Mouse (Mus musculus) spleen, adult 18-20 months (tissue): ENCODE measurements around the gene Osbpl11.
"Not testable (repeated sequence)": the region's sequence is repeated elsewhere in the genome, so short reads cannot be mapped to it uniquely, and the experiment has no call there.

ENCODE experiments used
- DNase-seq, 2 experiments: peaks; one replicate each; pipeline ENCODE4 v3.0.0; 2022; ENCODE audit warnings: mixed read lengths in 2 of 2

The Osbpl11 gene

DNA sequence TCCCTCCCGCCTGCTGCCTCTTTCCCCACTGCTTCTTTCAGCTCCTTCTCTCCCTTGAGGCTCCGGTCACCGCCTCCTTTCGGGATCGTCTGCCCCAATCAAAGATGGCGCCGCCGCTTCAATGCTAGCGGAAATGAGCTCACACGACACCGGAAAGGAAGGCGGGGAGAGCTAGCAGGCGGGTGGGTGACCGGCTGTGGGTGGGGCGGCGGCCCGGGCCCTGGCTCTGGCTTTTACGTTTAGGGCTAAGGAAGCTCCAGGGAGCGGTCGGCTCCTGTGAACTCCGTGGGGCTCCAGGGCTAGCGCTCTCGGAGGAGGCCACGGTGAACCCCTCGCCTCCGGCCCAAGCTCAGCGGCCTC lies at the start of gene Osbpl11:
TSS of gene Osbpl11 (plus strand) at position 171 of the 360 bp plus-strand sequence.
- DNase-seq: peak; percentile 87 to 93

DNA sequence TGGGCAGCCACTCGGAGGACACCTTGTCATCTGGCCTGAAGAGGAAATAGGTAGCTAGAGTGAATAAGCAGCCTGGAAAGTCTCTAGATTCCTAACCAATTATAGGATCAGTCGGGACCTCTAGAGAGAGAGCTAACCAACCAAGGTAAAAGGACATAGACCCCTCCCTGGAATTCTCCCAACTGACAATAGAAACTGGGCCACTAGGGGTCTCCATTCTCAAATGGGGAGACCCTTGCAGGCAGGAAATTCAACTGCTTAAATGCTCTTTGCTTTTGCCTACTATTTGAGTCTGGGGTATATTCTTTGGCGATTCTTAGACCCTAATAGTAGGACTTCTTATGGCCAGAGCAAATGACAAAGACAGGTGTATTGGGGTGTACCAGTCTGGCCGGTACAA lies 49.7 kb upstream of the Osbpl11 start:
- no peak for DNase-seq

DNA sequence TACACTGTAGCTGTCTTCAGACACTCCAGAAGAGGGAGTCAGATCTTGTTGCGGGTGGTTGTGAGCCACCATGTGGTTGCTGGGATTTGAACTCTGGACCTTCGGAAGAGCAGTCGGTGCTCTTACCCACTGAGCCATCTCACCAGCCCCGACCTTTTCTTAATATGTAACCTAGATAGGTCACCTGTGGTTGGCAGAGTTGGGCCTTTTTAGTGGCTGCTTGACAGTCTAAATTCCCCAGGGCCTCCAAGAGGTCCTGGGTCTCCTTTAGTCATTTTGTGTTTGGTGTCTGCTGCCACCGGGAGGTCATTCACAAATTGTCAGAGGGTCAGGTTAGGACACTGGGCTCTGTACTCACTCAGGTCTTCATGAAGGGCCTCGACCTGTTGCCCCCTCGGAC lies 45.8 kb upstream of the Osbpl11 start:
- DNase-seq: not testable (repeated sequence)

GRCm38 (mm10) chr16:33141758-33142280 lies 43.1 kb upstream of the Osbpl11 start:
- no peak for DNase-seq

DNA sequence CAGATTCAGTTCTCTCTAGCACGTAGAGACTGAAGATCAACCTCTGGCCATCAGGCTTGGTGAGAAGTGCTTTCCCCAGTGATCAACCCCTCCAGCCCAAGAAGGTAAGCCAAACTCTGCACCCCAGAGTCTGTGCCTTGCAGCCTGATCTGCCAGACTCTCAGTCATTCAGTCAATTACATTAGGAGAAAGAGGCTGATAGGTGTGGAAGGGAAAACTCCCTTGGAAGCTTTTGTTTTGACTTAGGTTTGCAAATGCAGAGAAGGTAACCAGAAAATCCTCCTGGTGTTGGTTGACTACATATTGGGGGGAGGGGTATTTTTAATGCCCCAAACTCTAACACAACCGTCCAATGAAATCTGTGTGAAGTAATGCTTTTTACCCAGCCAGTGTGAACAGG lies 41.4 kb upstream of the Osbpl11 start:
- no peak for DNase-seq

DNA sequence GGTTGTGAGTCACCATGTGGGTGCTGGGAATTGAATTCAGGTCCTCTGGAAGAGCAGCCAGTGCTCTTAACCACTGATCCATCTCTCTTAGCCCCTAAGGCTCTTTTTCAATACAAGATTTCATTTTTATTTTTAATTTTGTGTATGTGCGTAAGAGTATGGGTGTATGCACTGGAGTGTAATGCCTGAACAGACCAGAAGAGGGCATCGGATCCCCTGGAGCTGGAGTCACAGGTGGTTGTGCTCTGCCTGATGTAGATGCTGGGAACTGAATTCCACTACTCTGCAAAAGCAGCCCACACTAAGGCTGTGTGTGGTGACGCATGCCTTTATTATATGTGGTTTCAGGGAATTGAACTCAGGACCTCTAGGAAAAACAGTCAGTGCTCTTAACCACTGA lies 38.7 kb upstream of the Osbpl11 start:
- no peak for DNase-seq

GRCm38 (mm10) chr16:33148135-33148534 lies 36.7 kb upstream of the Osbpl11 start:
- no peak for DNase-seq

- DNase-seq: not testable (repeated sequence)
Observed at GRCm38 (mm10) chr16:33150875-33151274, 34.0 kb upstream of the Osbpl11 start.

GRCm38 (mm10) chr16:33151558-33151957 lies 33.3 kb upstream of the Osbpl11 start:
- no peak for DNase-seq

DNA sequence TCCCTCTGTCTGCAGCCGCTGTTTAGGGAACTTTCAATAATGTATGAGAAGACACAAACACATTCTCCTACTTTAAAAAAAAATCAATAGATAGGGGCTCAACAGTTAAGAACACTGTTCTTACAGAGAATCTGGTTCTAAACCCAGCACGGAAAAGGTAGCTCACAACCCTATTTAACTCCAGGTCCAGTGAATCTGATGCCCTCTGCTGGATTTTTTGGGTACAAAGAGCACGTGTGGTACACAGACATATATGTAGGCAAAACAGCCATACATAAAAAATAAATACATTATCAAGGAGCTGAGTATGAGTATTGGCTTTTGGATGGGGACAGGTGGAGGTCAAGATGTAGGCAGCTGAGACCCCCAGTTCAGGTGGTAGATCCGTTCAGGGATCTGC lies 29.9 kb upstream of the Osbpl11 start:
- DNase-seq: peak in 1 of 2 experiments; percentile 17

DNA sequence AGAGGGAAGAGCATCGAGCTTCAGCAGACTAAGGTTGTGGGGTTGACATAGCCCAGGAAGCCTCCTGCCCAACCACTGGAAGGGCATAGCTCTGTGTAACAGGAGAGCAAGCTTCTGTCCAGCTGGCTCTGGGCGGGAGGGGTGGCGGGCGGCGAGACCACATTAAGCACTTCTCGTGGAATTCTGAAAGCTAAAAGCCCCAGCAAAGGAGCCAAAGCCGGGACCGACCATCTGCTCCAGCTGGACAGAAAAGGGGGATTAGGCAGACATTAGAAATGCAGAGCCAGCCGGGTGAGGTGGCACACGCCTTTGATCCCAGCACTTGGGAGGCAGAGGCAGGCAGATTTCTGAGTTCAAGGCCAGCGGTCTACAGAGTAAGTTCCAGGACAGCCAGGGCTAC lies 26.9 kb upstream of the Osbpl11 start:
- no peak for DNase-seq

- no peak for DNase-seq
Observed at GRCm38 (mm10) chr16:33158590-33159071, 26.2 kb upstream of the Osbpl11 start.

DNA sequence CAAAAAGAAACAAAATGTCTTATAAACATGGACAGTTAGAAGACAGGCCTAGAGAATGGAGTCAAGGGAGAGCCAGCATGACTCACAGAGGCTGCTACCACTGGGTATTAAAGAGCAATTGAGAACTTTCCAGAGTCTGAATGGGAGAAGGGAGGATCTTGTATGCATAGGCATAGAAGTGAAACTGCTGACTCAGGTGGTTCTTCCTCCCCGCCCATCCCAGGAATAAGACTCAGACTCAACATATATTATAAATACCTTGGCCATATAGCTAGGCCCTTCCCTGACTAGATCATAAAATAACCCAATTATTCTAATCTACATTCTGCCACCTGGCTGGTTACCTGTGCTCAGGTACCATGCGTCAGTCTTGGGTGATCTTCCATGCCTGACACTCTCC lies 25.5 kb upstream of the Osbpl11 start:
- no peak for DNase-seq

DNA sequence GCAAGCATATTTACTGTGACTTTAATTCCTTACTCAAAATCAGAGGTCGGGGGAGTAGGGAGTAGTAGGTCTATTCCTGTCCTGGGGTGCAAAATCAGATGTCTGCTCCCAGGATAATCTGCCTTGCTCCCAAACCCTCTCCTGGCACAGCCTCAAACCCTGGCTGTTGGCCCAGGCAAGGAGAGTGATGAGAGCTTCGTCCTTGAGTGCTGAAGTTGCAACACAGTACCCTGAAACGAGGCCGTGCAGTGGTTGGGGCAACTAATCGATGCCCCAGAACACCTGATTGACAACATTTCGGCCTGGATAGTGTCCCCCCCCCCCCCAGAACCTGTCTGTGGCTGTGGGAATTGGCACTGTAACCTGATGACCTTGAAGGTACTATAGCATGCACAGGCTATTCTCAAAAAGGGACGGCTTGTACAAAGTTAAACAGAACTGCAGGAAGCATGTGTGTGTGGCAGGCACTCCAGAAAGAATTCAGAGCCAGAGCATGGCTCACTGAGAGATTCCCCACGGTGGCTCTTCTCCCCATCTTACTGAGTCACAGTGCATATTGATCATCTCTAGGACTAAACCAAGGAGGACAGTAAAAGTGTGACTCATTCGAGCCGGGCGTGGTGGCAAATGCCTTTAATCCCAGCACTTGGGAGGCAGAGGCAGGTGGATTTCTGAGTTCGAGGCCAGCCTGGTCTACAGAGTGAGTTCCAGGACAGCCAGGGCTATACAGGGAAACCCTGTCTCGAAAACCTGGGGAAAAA lies 21.4 kb upstream of the Osbpl11 start:
- no peak for DNase-seq

- peak in 1 of 2 experiments; percentile 44 for DNase-seq
Observed at GRCm38 (mm10) chr16:33166284-33166683, 18.6 kb upstream of the Osbpl11 start.

- no peak for DNase-seq
Observed at GRCm38 (mm10) chr16:33167537-33167936, 17.3 kb upstream of the Osbpl11 start.

GRCm38 (mm10) chr16:33169471-33170034 lies 15.3 kb upstream of the Osbpl11 start:
- DNase-seq: no peak

DNA sequence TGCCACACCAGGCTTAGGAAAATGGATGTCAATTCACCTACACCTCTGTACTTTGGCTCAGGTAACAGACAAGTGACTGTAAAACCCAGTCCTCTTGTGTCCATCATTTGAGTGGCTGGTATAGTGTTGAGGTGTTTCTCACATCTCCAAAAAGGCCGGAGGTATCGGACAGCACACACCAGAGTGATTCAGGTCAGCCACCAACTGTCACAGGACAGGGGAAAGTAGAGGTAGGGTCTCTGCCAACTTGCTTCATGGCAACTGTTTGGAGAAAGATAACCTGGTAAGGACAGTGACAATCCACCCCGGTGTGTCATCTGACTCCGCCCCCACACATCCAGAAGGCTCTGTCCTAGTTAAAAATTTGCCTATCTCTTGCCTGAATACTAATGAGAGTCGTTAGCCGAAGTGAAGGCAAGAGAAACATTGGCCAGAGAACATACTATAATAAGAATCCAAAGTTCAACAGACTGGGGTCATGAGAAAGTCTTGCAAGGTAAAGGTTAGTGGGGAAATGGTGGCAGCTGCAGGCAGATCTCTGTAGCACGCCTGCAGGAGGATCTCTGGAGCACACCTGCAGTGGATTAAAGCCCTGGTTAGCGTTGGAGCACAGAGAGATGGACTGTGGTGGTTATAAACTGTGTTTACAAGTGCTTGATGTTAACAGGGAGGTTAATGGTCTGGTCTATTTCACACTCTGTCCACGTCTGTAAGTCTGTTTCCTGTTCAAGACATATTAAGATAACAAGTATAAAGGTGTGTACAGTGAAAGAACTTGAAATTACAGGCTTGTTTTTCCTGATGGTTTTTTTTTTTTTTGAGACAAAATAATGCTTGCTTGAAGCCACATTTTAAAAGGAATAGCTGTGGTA lies 13.9 kb upstream of the Osbpl11 start:
- DNase-seq: no peak

GRCm38 (mm10) chr16:33171800-33172199 lies 13.1 kb upstream of the Osbpl11 start:
- DNase-seq: no peak

GRCm38 (mm10) chr16:33173151-33173550 lies 11.7 kb upstream of the Osbpl11 start:
- no peak for DNase-seq

- DNase-seq: no peak
Observed at GRCm38 (mm10) chr16:33174695-33175094, 10.2 kb upstream of the Osbpl11 start.

DNA sequence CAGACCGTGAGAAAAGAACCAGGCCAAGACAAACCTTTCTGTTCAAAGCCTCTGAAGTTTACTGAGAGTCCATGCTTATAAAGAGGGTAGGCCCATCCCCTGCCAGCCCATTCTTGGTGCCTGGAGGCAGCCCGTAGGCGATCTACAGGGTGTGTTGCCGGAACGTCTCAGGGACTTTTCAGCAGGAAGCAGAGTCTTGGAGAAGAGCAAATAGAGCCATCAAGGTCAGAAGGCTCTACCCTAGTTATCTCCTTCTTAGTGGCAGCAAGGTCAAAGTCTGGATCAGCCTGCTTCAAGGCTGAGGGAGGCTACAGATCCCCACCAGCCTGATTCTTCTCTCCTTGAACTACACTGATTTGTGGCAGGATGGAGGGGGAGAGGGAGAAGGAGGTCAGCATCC lies 8.0 kb upstream of the Osbpl11 start:
- DNase-seq: not testable (repeated sequence)

DNA sequence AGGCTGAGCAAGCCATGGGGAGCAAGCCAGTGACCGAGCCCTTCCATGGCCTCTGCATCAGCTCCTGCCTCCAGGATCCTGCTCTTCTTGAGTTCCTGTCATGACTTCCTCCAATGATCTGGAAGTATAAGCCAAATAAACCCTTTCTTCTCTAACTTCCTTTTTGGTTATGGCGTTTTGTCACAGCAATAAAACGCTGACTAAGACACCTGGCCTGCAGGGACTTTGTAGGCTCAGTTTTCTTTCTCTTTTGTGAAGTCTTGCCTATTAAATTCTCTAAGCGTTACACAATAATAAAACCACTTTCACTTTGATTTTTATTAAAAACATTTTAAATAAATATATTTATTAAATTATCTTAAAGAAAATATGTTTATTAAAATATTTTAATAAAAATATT lies 7.1 kb upstream of the Osbpl11 start:
- no peak for DNase-seq
